Mouse (Mus musculus) limb, embryonic 11.5 days (tissue): ENCODE data around the gene Mad1l1. TPM values are rescaled to one million over a fixed set of nuclear protein-coding genes. Genes with fewer than 3 reads are reported as not detected.

ENCODE experiments used
- ATAC-seq: fragments of 200-750 bp; cut with Nextera tagmentation; 2 replicates; pipeline ENCODE4 v1.8.0; 2017; ENCODE audit warnings: low read depth; ENCODE audit not compliant: insufficient number of reproducible peaks, low FRiP score, low TSS enrichment
- DNase-seq: peaks from one replicate; pipeline ENCODE4 v3.0.0-alpha.2; 2015; ENCODE audit warnings: low spot score
- H3K27ac ChIP-seq: fragments of 300-500 bp; sonication (generic); replicated peaks from 2 replicates; pipeline ENCODE4 v1.5.1; 2014; ENCODE audit warnings: low read depth, mild to moderate bottlenecking, low read length
- H3K27me3 ChIP-seq: fragments of 300-500 bp; sonication (generic); 2 replicates; pipeline ENCODE4 v1.6.1; 2014; ENCODE audit warnings: mild to moderate bottlenecking, low read length, mixed read lengths; ENCODE audit not compliant: control insufficient read depth, insufficient read depth
- H3K36me3 ChIP-seq: fragments of 300-500 bp; sonication (generic); 2 replicates; pipeline ENCODE4 v1.6.1; 2014; ENCODE audit warnings: mild to moderate bottlenecking, low read length, moderate library complexity, mixed read lengths; ENCODE audit not compliant: control insufficient read depth, insufficient read depth
- H3K4me1 ChIP-seq: fragments of 300-500 bp; sonication (generic); 2 replicates; pipeline ENCODE4 v1.6.1; 2014; ENCODE audit warnings: low read length, mixed read lengths; ENCODE audit not compliant: control insufficient read depth, insufficient read depth
- H3K4me2 ChIP-seq: fragments of 300-500 bp; sonication (generic); 2 replicates; pipeline ENCODE4 v1.6.1; 2014; ENCODE audit warnings: low read depth, mild to moderate bottlenecking, moderate library complexity; ENCODE audit not compliant: severe bottlenecking
- H3K4me3 ChIP-seq: fragments of 300-500 bp; sonication (generic); 2 replicates; pipeline ENCODE4 v1.5.1; 2014; ENCODE audit warnings: low read depth, low read length
- H3K9ac ChIP-seq: fragments of 300-500 bp; sonication (generic); 2 replicates; pipeline ENCODE4 v1.6.1; 2014; ENCODE audit warnings: mild to moderate bottlenecking, low read length
- H3K9me3 ChIP-seq: fragments of 300-500 bp; sonication (generic); 2 replicates; pipeline ENCODE4 v1.6.1; 2016; ENCODE audit warnings: low read length; ENCODE audit not compliant: control insufficient read depth
- WGBS: fragments of 180-500 bp; shearing (Covaris S2); extraction: QIAGEN DNeasy Blood & Tissue Kit; methylation state at CpG from one replicate; pipeline ENCODE4 v1.1.7; 2014; 5-methylcytosine and 5-hydroxymethylcytosine counted together
- polyA plus RNA-seq: library from polyadenylated mRNA; unstranded; fragments of >200 nt; fragmentation: Nextera tagmentation; extraction: Ambion mirVana; gene quantifications from 2 replicates; pipeline ENCODE4 v1.2.1, GENCODE M21; 2014

Gene Mad1l1
- polyA plus RNA-seq, 1 experiment from 2014 or later: 51.5 TPM

GRCm38 (mm10) chr5:139964391-139964790 is 357.0 kb downstream of the Mad1l1 start:
- no peak overlapping the region for H3K9ac ChIP-seq
- no peaks in the 10 kb centered on the region for H3K36me3 ChIP-seq
- H3K4me1 ChIP-seq: no peaks in the 10 kb centered on the region
- H3K4me2 ChIP-seq: no peak overlapping the region
- no peaks in the 10 kb centered on the region for H3K9me3 ChIP-seq
- ATAC-seq (no peak), DNase-seq (no peak)
- no peak overlapping the region for H3K4me3 ChIP-seq
- H3K27me3 ChIP-seq: no peaks in the 10 kb centered on the region
- H3K27ac ChIP-seq: no peak overlapping the region
- WGBS: 28% methylated on average over 5 of the region's 5 CpGs

- H3K4me3 ChIP-seq: no peak overlapping the region
- H3K9me3 ChIP-seq: no peaks in the 10 kb centered on the region
- H3K4me1 ChIP-seq: no peaks in the 10 kb centered on the region
- ATAC-seq (no peak), DNase-seq (no peak)
- H3K36me3 ChIP-seq: no peaks in the 10 kb centered on the region
- no peaks in the 10 kb centered on the region for H3K27me3 ChIP-seq
- 91% methylated on average over 4 of the region's 4 CpGs for WGBS
- no peak overlapping the region for H3K9ac ChIP-seq
- no peak overlapping the region for H3K27ac ChIP-seq
- H3K4me2 ChIP-seq: no peak overlapping the region
Measured at GRCm38 (mm10) chr5:139959741-139960140, 361.6 kb downstream of the Mad1l1 start.

Other genes with a start within 250 kb of the Mad1l1 start
- 58.1 and 58.8 TPM in 2 replicates for gene Nudt1, start 104 bp upstream of the Mad1l1 start, polyA plus RNA-seq
- gene Mrm2, start 10.3 kb upstream of the Mad1l1 start, polyA plus RNA-seq: 23.5 and 27.3 TPM in 2 replicates
- 9.7 and 10.1 TPM in 2 replicates for gene Snx8, start 67.7 kb upstream of the Mad1l1 start, polyA plus RNA-seq
- 210 and 212 TPM in 2 replicates for gene Eif3b, start 97.8 kb upstream of the Mad1l1 start, polyA plus RNA-seq
- not detected in 2 replicates for gene Gm4869, start 124.1 kb upstream of the Mad1l1 start, polyA plus RNA-seq
- 11.9 and 16.6 TPM in 2 replicates for gene Chst12, start 184.0 kb upstream of the Mad1l1 start, polyA plus RNA-seq
- not detected in 2 replicates for gene Grifin, start 243.5 kb upstream of the Mad1l1 start, polyA plus RNA-seq